Mouse (Mus musculus) layer of hippocampus, adult 9-11 months (tissue): Measurements from ENCODE around the gene Gm11020.

Experiments used
- DNase-seq: peaks from one replicate; pipeline ENCODE4 v3.0.0; 2022

Gene Gm11020

GRCm38 (mm10) chr8:104343957-104344356 is 22.6 kb downstream of the Gm11020 start:
- DNase-seq: peak; percentile 71

GRCm38 (mm10) chr8:104344622-104345021 is 23.3 kb downstream of the Gm11020 start:
- no peak for DNase-seq

GRCm38 (mm10) chr8:104346706-104347105 is 25.3 kb downstream of the Gm11020 start:
- DNase-seq: no peak

DNA sequence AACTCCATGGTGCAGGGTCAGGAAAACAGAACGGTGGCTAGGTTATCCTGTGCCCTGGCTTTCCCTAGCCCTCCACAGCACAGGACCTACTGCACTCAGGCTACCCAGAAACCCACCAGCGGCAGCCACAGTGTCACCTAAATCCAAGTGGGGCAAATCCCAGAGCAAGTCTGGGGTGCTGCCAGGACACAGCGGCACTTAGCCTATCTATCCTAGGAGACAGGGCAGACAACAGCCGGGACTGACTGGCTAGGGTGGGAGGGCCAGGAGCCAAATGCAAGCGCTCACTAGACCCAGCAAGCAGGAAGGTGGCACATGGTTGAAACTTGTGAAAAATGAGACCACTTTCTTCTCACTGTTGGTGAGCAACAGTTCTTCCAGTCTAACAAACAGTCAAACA is 27.6 kb downstream of the Gm11020 start:
- no peak for DNase-seq

- no peak for DNase-seq
Observed at GRCm38 (mm10) chr8:104350047-104350446, 28.7 kb downstream of the Gm11020 start.

DNA sequence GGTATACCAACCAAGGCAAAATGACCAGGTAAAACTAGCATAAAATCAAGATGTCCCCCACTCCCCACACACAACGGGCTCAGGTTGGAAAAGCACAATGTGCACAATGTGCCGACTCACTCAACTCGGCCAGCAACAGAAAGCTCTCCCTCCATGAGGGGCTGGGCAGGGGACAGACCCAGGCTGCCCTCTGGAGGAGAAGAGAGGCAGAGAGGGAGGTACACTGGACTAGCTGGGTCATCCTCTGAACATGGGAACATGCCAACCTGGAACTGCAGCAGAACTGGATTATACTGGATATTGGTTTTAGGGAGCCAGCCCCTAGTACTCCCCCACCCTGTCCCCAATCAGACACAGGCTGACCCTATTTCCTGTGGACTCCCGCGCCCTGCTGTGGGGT is 31.8 kb downstream of the Gm11020 start:
- no peak for DNase-seq

GRCm38 (mm10) chr8:104354504-104354903 is 33.1 kb downstream of the Gm11020 start:
- no peak for DNase-seq

GRCm38 (mm10) chr8:104358637-104359036 is 37.3 kb downstream of the Gm11020 start:
- no peak for DNase-seq

DNA sequence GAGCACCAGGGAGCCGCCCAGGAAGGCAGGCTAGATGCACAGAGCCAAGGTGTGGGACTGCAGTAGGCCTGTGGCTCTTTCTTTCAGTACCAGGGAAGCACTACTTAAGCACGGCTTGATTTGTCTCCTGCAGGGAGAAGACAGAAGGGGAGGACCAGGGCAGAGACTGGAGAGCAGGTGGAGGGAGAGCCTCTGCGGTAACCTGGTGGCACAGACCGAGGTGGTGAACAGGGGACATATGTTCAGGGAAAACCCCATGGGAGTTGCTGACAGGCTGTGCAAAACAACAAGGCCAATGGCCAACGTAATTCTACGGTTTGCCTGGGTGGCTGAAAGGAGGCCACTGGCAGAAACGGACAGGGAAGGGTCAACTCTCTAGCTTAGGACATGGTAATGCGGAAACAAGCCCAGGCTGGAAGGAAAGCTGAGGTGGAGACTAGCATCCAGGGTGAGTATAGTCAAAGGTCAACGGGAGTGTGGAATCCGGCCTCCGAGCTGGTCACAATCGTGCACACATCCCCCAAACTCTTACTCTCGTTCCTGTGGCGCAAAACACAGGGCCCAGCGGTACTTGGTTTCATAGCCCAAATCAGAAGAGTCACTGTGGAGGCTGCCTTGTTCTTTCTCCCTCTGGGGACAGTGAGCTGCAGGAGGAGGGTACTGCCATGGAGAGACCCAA is 38.5 kb downstream of the Gm11020 start:
- DNase-seq: no peak

DNA sequence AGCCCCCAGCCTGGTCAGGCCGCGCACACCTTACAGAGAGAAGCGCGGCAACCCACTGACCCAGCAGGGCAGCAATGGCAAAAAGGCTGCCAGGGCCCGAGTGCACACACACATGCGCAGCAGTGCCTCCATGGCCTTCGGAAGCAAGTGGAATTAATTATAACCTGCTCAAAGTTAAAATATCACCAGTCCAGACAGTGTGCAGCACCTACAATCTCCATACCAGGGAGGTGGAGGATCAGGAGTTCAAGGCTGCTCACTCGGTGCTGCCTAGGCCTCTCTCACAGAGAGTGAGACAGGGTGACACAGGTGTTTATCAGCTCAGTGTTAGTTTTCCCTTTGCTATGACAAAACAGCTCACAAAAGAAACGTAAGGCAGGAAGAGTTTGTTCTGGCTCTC is 44.3 kb downstream of the Gm11020 start:
- DNase-seq: no peak

DNA sequence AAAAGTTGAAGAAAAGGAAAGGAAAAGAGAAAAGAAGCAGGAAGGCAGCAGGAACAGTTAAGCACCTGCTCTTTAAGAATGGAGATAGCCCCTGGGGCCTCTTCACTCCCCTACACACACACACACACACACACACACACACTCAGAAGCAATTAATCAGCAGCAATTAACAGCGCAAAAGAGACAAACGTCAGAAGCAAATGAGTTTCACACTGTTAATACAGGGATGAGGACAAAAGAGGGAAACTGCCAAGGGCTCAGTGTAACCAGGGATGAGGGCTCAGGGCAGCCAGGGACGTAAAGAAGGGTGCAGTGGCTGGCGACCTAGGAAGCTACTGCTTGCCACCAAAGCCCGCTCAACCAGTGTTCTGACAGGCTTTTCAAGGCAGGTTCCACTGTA is 46.0 kb downstream of the Gm11020 start:
- DNase-seq: no peak

- DNase-seq: no peak
Observed at GRCm38 (mm10) chr8:104369591-104369990, 48.2 kb downstream of the Gm11020 start.

DNA sequence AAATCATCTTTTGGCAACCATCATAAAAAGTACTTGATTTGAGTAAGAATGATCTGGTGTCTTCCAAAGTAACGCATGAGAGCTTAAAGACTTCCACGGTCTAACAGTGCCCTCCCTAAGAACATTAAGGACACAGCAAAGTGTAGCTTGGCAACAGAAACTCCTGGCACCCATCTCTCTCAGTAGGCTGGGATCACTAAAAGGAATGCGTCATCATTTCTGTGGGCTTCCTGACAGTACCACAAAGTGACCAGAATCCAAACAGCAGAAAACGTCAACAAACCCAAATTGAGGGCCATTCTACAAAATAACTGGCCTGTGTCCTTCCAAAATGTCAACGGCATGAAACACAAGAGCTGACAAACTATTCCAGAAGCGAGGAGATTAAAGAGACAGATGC is 48.7 kb downstream of the Gm11020 start:
- no peak for DNase-seq

- DNase-seq: no peak
Observed at GRCm38 (mm10) chr8:104371121-104371520, 49.8 kb downstream of the Gm11020 start.
